Comparison of ENCODE assay signal across 9 mouse cellular contexts in the genomic region with DNA sequence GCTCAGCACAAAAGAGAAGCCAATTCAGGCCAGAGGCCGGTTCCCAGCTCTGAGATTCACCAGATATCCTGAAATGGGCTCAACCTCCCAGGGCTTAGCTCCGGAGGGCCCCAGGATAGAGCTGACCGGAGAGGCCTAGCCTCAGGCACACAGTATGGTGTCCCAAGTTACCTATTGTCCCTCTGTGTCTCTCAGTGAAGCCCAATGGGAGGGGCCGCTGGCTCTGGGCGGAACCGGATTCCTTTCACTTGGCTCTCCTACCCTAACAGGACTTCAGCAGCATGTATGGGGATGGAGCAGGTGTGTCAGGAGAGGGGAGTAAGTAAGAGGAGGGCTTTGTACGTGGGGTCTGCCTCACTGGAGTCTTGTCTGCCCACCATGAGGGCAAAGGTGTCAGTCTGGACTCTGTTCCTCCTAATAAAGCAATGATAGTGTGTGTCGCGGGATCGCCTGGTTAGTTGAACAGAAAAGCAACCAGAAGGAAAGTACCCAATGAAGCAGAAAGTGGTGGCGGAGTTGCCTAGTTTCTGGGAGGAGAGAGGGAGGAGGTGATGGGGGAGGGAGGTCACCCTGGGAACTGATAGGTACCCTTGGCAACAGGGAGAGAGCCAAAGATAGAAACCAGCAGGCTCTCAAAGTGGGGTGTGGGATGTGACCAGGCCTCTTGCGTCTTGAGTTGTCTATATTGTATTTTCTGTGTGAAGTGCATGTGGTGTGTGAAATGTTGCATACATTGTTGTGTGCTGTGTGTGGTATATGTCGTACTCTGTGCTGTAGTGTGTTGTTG.
A peak's percentile ranks its signal among the peaks of the same experiment; 100 is the strongest.
DNase-seq lines count a peak whose midpoint lies in the region; ATAC-seq lines count a peak whose summit lies in the region.
"Had no signal": no experiment of that assay in that cellular context is flagged by ENCODE, and none has a peak within 500 bp of the region (broad histone marks: within the 10 kb centered on the region; RNA-seq: fewer than 3 reads in every experiment).

No protein-coding gene starts in this region.

- H3K4me1 ChIP-seq in heart, embryonic 10.5 days: peaks cover 53% of the 10 kb centered on the region
- peaks cover 21% of the 10 kb centered on the region for H3K4me1 ChIP-seq in midbrain, embryonic 12.5 days
- H3K4me1 ChIP-seq in midbrain, embryonic 16.5 days (ENCODE audit: control insufficient read depth, insufficient read depth, low read length): no peaks in the 10 kb centered on the region
- H3K4me1 ChIP-seq in embryonic facial prominence, embryonic 11.5 days (ENCODE audit: control insufficient read depth, insufficient read depth, low read length): no peaks in the 10 kb centered on the region
- H3K4me1 ChIP-seq in midbrain, embryonic 14.5 days (ENCODE audit: control insufficient read depth, insufficient read depth, low read length): 0 out of 2 replicates have a peak, but pooled peaks cover 11% of the 10 kb centered on the region

- DNase-seq in heart, embryonic 10.5 days (ENCODE audit: low spot score): peak; percentile 88
- DNase-seq in heart, postnatal 14 days: no peak
- DNase-seq in embryonic facial prominence, embryonic 11.5 days (ENCODE audit: low spot score): no peak
- no peak for DNase-seq in midbrain, embryonic 14.5 days
- no peak for DNase-seq in ovary, postnatal 36 days (ENCODE audit: low spot score)
- DNase-seq in left cerebral cortex, adult 18-20 months (ENCODE audit: low spot score in 2 of 2): no peak

- 0 out of 2 replicates have a peak overlapping the region, but pooled peaks have one; percentile 13 for H3K4me2 ChIP-seq in midbrain, embryonic 12.5 days (replicated peaks)
- H3K4me2 ChIP-seq in midbrain, embryonic 16.5 days (ENCODE audit: low read length): no peak overlapping the region
- H3K4me2 ChIP-seq in embryonic facial prominence, embryonic 11.5 days (ENCODE audit: low read depth, low read length): no peak overlapping the region
- no peak overlapping the region; the same call in 1 of the 2 replicates for H3K4me2 ChIP-seq in midbrain, embryonic 14.5 days (ENCODE audit: low read length)
- H3K4me2 ChIP-seq: lung, embryonic 15.5 days had no signal

- intact Hi-C loops in heart, postnatal 14 days (cut with DNase I): loop anchor here (1.0 to 2.0 kb wide), 2 partner anchors 76 to 113 kb away; a partner anchor contains a TSS

- H3K27me3 ChIP-seq in heart, embryonic 10.5 days (ENCODE audit: insufficient read depth, poor library complexity, severe bottlenecking): no peaks in the 10 kb centered on the region
- H3K27me3 ChIP-seq in midbrain, embryonic 12.5 days: peaks cover 22% of the 10 kb centered on the region
- H3K27me3 ChIP-seq in midbrain, embryonic 16.5 days (ENCODE audit: control insufficient read depth, insufficient read depth, low read depth, low read length): no peaks in the 10 kb centered on the region; the same call in 1 of the 2 replicates
- no peaks in the 10 kb centered on the region for H3K27me3 ChIP-seq in embryonic facial prominence, embryonic 11.5 days (ENCODE audit: control insufficient read depth, insufficient read depth, low read length)
- H3K27me3 ChIP-seq in midbrain, embryonic 14.5 days (ENCODE audit: control insufficient read depth, insufficient read depth, low read length): no peaks in the 10 kb centered on the region
- H3K27me3 ChIP-seq: lung, embryonic 15.5 days had no signal

- ATAC-seq in midbrain, embryonic 12.5 days (ENCODE audit: low FRiP score, low read depth): peak; percentile 31; the same call in 1 of the 2 replicates
- ATAC-seq in midbrain, embryonic 16.5 days: no peak; the same call in 1 of the 2 replicates
- ATAC-seq in embryonic facial prominence, embryonic 11.5 days (replicated peaks; ENCODE audit: insufficient number of reproducible peaks, low FRiP score, low TSS enrichment, low read depth): 0 out of 2 replicates have a peak, but pooled peaks have one; percentile 42
- 0 out of 2 replicates have a peak, but pooled peaks have one; percentile 17 for ATAC-seq in midbrain, embryonic 14.5 days (ENCODE audit: low FRiP score, low TSS enrichment)

- no peaks in the 10 kb centered on the region for H3K36me3 ChIP-seq in heart, embryonic 10.5 days
- H3K36me3 ChIP-seq in midbrain, embryonic 12.5 days: no peaks in the 10 kb centered on the region
- no peaks in the 10 kb centered on the region for H3K36me3 ChIP-seq in midbrain, embryonic 16.5 days (ENCODE audit: control insufficient read depth, insufficient read depth, low read length)
- H3K36me3 ChIP-seq in embryonic facial prominence, embryonic 11.5 days (replicated peaks; ENCODE audit: control insufficient read depth, insufficient read depth, low read depth, low read length): no peaks in the 10 kb centered on the region
- H3K36me3 ChIP-seq in midbrain, embryonic 14.5 days (ENCODE audit: control insufficient read depth, insufficient read depth, low read length): no peaks in the 10 kb centered on the region
- H3K36me3 ChIP-seq: lung, embryonic 15.5 days had no signal

- H3K27ac ChIP-seq in heart, embryonic 10.5 days: peak overlapping the region; percentile 81
- no peak overlapping the region for H3K27ac ChIP-seq in midbrain, embryonic 12.5 days (replicated peaks)
- H3K27ac ChIP-seq in midbrain, embryonic 16.5 days (ENCODE audit: low read length): no peak overlapping the region
- H3K27ac ChIP-seq in embryonic facial prominence, embryonic 11.5 days (replicated peaks; ENCODE audit: low read depth, low read length): no peak overlapping the region
- H3K27ac ChIP-seq in midbrain, embryonic 14.5 days (replicated peaks; ENCODE audit: low read depth, low read length): no peak overlapping the region
- H3K27ac ChIP-seq: lung, embryonic 15.5 days had no signal

- peak overlapping the region; percentile 16; the same call in 1 of the 2 replicates for H3K4me3 ChIP-seq in heart, embryonic 10.5 days
- H3K4me3 ChIP-seq in midbrain, embryonic 12.5 days: no peak overlapping the region
- H3K4me3 ChIP-seq in midbrain, embryonic 16.5 days (ENCODE audit: low read depth, low read length): no peak overlapping the region
- no peak overlapping the region for H3K4me3 ChIP-seq in embryonic facial prominence, embryonic 11.5 days (ENCODE audit: low read depth, low read length)
- H3K4me3 ChIP-seq in midbrain, embryonic 14.5 days (replicated peaks; ENCODE audit: low read depth, low read length): no peak overlapping the region
- H3K4me3 ChIP-seq: lung, embryonic 15.5 days had no signal

- no peaks in the 10 kb centered on the region for H3K9me3 ChIP-seq in heart, embryonic 10.5 days
- no peaks in the 10 kb centered on the region for H3K9me3 ChIP-seq in midbrain, embryonic 12.5 days
- H3K9me3 ChIP-seq in midbrain, embryonic 16.5 days (replicated peaks; ENCODE audit: control insufficient read depth, low read length, poor library complexity, severe bottlenecking): no peaks in the 10 kb centered on the region
- no peaks in the 10 kb centered on the region for H3K9me3 ChIP-seq in embryonic facial prominence, embryonic 11.5 days (replicated peaks; ENCODE audit: control insufficient read depth, low read length)
- H3K9me3 ChIP-seq in midbrain, embryonic 14.5 days (ENCODE audit: control insufficient read depth, low read length): no peaks in the 10 kb centered on the region
- H3K9me3 ChIP-seq: lung, embryonic 15.5 days had no signal

- no peak overlapping the region for H3K9ac ChIP-seq in midbrain, embryonic 12.5 days (replicated peaks)
- H3K9ac ChIP-seq in midbrain, embryonic 16.5 days (ENCODE audit: low read depth, low read length): no peak overlapping the region
- no peak overlapping the region for H3K9ac ChIP-seq in embryonic facial prominence, embryonic 11.5 days (replicated peaks; ENCODE audit: low read length)
- H3K9ac ChIP-seq in midbrain, embryonic 14.5 days (replicated peaks; ENCODE audit: low read length): no peak overlapping the region
- H3K9ac ChIP-seq: lung, embryonic 15.5 days had no signal

- 27% methylated on average over 13 of the region's 13 CpGs for WGBS in heart, embryonic 10.5 days
- WGBS in midbrain, embryonic 12.5 days: 32% methylated on average over 13 of the region's 13 CpGs
- 33% methylated on average over 13 of the region's 13 CpGs for WGBS in midbrain, embryonic 16.5 days
- WGBS in embryonic facial prominence, embryonic 11.5 days: 41% methylated on average over 13 of the region's 13 CpGs
- 36% methylated on average over 13 of the region's 13 CpGs for WGBS in midbrain, embryonic 14.5 days
